8 mouse cellular contexts compared by ENCODE assay signal in the genomic region with DNA sequence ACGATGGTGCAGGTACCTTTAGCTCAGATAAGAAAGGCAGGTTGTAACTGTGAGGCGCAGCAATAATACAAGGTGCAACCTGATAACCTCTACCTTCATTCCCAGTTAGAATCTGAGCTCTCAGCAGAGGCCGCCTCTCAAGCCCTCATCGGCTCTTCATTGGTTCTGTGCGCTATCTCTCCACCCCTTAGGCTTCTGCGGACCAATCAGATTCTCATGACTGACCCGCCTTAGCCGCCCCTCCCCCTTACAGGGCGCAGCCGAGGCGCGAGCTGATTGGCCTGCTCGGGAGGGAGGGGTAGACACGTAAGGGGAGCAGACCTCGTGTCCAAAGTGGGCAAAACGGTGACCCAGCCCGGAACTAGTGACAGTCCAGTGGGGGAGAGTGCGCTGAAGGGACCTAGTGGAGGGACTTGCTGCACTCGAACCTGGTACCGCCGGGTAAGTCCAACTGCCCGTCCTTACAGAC. TPM values are rescaled to one million over a fixed set of nuclear protein-coding genes. Genes with fewer than 3 reads are reported as not detected.
DNase-seq lines count a peak whose midpoint lies in the region; ATAC-seq lines count a peak whose summit lies in the region.

Gene Isoc2a (plus strand): TSS at position 401 of the 469 bp plus-strand sequence.

- H3K9me3 ChIP-seq in intestine, embryonic 14.5 days (ENCODE audit: control insufficient read depth, low read length) = no peaks in the 10 kb centered on the region

- peaks cover 10% of the 10 kb centered on the region; the same call in 1 of the 2 replicates for H3K4me1 ChIP-seq in intestine, embryonic 14.5 days (replicated peaks; ENCODE audit: control insufficient read depth, insufficient read depth, low read length)

- H3K4me2 ChIP-seq in intestine, embryonic 14.5 days (ENCODE audit: low read length) = peak within 1 kb of the TSS; percentile 95

- H3K9ac ChIP-seq in intestine, embryonic 14.5 days (ENCODE audit: low read length) = peak within 1 kb of the TSS; percentile 66

- peak within 1 kb of the TSS; percentile 55 for H3K4me3 ChIP-seq in intestine, embryonic 14.5 days (ENCODE audit: low read depth, low read length)

- no peaks in the 10 kb centered on the region for H3K36me3 ChIP-seq in intestine, embryonic 14.5 days (ENCODE audit: control insufficient read depth, insufficient read depth, low read length)

- peak; percentile 99 for ATAC-seq in intestine, embryonic 14.5 days (replicated peaks; ENCODE audit: low FRiP score, low TSS enrichment, low read depth)

- H3K27me3 ChIP-seq in intestine, embryonic 14.5 days (replicated peaks; ENCODE audit: control insufficient read depth, insufficient read depth, low read length) = no peaks in the 10 kb centered on the region

- H3K27ac ChIP-seq in intestine, embryonic 14.5 days (ENCODE audit: low read depth) = peak within 1 kb of the TSS; percentile 62

- peak; percentile 75 to 77 for DNase-seq in adrenal gland, adult 18-20 months (ENCODE audit: low spot score in 2 of 2)
- DNase-seq in embryo, embryonic 11 days = peak; percentile 97
- DNase-seq in gastrocnemius, postnatal 25 days = peak; percentile 93
- DNase-seq in intestine, embryonic 14.5 days (ENCODE audit: low spot score) = peak; percentile 94
- DNase-seq in left cerebral cortex, postnatal 14 days (ENCODE audit: low spot score in 2 of 2) = peak; percentile 82 to 90
- DNase-seq in mesoderm, embryonic 11.5 days (ENCODE audit: low read depth, low spot score) = peak; percentile 96
- DNase-seq in right cerebral cortex, postnatal 36 days (ENCODE audit: low spot score in 2 of 2) = peak; percentile 77 to 85
- DNase-seq in yolk sac, embryonic 10.5 days (ENCODE audit: low spot score) = peak; percentile 96

- 1% methylated on average over 22 of the region's 22 CpGs for WGBS in intestine, embryonic 14.5 days

- intact Hi-C loops in left cerebral cortex, postnatal 14 days (cut with DNase I) = no loop called here

RNA-seq across cellular contexts. Expression of gene Isoc2a, which starts in this region (rescaled TPM):
- 10 to 100 TPM; 32.7 to 38.0 TPM for total RNA-seq in adrenal gland, adult 18-20 months (2021)
- total RNA-seq in gastrocnemius, postnatal 25 days (2021) = 10 to 100 TPM; 21.4 to 24.3 TPM
- polyA plus RNA-seq in intestine, embryonic 14.5 days (2014; fragmentation: Nextera tagmentation; extraction: Ambion mirVana) = 0.96 and 1.0 TPM in 2 replicates
- total RNA-seq in left cerebral cortex, postnatal 14 days (2021) = 1 to 10 TPM; 7.5 to 8.6 TPM

Comparison
In these comparisons a context has a peak if more than half of its experiments do, and no peak if none do; other contexts are left out.
1. Peak in every context shown above with its lines: DNase-seq, ATAC-seq, H3K4me3 ChIP-seq and H3K27ac ChIP-seq.